Comparison of ENCODE assay signal across 8 mouse cellular contexts in the genomic region with DNA sequence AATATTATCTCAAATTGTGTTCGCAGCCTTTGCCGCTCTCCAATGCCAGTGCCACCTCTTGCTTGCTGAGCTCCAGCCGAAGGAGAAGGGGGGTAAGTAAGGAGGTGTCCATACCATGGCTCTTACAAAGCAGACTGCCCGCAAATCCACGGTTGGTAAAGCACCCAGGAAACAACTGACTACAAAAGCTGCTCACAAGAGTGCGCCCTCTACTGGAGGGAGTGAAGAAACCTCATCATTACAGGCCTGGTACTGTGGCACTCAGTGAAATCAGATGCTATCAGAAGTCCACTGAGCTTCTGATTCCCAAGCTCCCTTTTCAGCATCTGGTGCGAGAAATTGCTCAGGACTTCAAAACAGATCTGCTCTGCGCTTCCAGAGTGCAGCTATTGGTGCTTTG. TPM values are rescaled to one million over a fixed set of nuclear protein-coding genes. Genes with fewer than 3 reads are reported as not detected.
A peak's percentile ranks its signal among the peaks of the same experiment; 100 is the strongest.
DNase-seq lines count a peak whose midpoint lies in the region; ATAC-seq and TF ChIP-seq lines count a peak whose summit lies in the region.

No protein-coding gene starts in this region.

- H3K4me3 ChIP-seq in CH12.LX (replicated peaks in 1 of 3; ENCODE audit: low read depth in 2 of 3, low read length in 2 of 3, poor library complexity in 1 of 3), result no peak overlapping the region
- no peak overlapping the region for H3K4me3 ChIP-seq in midbrain, postnatal 0 days (ENCODE audit: low read depth, low read length)

- peak; percentile 63 to 77 for TF ChIP-seq CTCF in CH12.LX (conservative IDR thresholded peaks at IDR 0.05 in 1 of 2, IDR thresholded peaks at IDR 0.05 in 1 of 2; ENCODE audit: low read depth in 2 of 2, low read length in 2 of 2)
- TF ChIP-seq CTCF in midbrain, postnatal 0 days (IDR thresholded peaks at IDR 0.05), result peak; percentile 65

- H3K36me3 ChIP-seq in CH12.LX (replicated peaks in 1 of 2; ENCODE audit: control insufficient read depth in 1 of 2, insufficient read depth in 1 of 2, low read length in 1 of 2), result peaks cover 3 to 19% of the 10 kb centered on the region in 2 experiments
- no peaks in the 10 kb centered on the region for H3K36me3 ChIP-seq in midbrain, postnatal 0 days (ENCODE audit: insufficient read depth, low read length)

- no peak overlapping the region for H3K9ac ChIP-seq in CH12.LX (ENCODE audit: insufficient read depth, low read depth)
- no peak overlapping the region for H3K9ac ChIP-seq in midbrain, postnatal 0 days (replicated peaks; ENCODE audit: low read length, poor library complexity, severe bottlenecking)

- peak; percentile 11 for TF ChIP-seq RAD21 in CH12.LX (IDR thresholded peaks at IDR 0.05; ENCODE audit: low read depth, low read length)

- H3K27ac ChIP-seq in CH12.LX (ENCODE audit: insufficient read depth, low read depth), result no peak overlapping the region
- no peak overlapping the region for H3K27ac ChIP-seq in midbrain, postnatal 0 days (ENCODE audit: low read depth, low read length)

- no peaks in the 10 kb centered on the region for H3K79me2 ChIP-seq in CH12.LX (replicated peaks; ENCODE audit: control insufficient read depth, extremely low read depth, insufficient read depth, poor library complexity, severe bottlenecking)

- no peak for ATAC-seq in cerebellum, adult (ENCODE audit: insufficient number of reproducible peaks, low FRiP score, low TSS enrichment)
- no peak for ATAC-seq in midbrain, postnatal 0 days (ENCODE audit: low FRiP score)

- WGBS in midbrain, postnatal 0 days, result 56% methylated on average over 8 of the region's 8 CpGs

- in situ Hi-C loops in CH12.LX (cut with MboI; ENCODE audit: low pct_ligation_motif_present, low pct_unique_long_range_greater_than_20kb, low sequenced_read_pairs), result no loop called here

- dilution Hi-C loops in CH12.LX (cut with MboI; ENCODE audit: extremely low pct_ligation_motif_present, extremely low pct_unique_long_range_greater_than_20kb, low sequenced_read_pairs), result no loop called here

- H3K4me1 ChIP-seq in CH12.LX (ENCODE audit: control insufficient read depth in 1 of 2, insufficient read depth in 2 of 2), result peaks cover 0 to 11% of the 10 kb centered on the region in 2 experiments; a peak in 2 of 4 replicates
- no peaks in the 10 kb centered on the region for H3K4me1 ChIP-seq in midbrain, postnatal 0 days (ENCODE audit: insufficient read depth, low read length)

- H3K9me3 ChIP-seq in CH12.LX (replicated peaks; ENCODE audit: low read length), result peaks cover 3% of the 10 kb centered on the region
- H3K9me3 ChIP-seq in midbrain, postnatal 0 days (ENCODE audit: low read length), result no peaks in the 10 kb centered on the region

- H3K27me3 ChIP-seq in CH12.LX (replicated peaks), result no peaks in the 10 kb centered on the region
- H3K27me3 ChIP-seq in midbrain, postnatal 0 days (ENCODE audit: insufficient read depth, low read length), result no peaks in the 10 kb centered on the region

- H3K4me2 ChIP-seq in CH12.LX (ENCODE audit: insufficient read depth, low read depth, poor library complexity, severe bottlenecking), result no peak overlapping the region
- no peak overlapping the region for H3K4me2 ChIP-seq in midbrain, postnatal 0 days (ENCODE audit: low read depth, low read length, poor library complexity, severe bottlenecking)

- peak; percentile 42 for DNase-seq in cerebellum, adult 11 months
- DNase-seq in CH12.LX (ENCODE audit: extremely low read depth), result peak; percentile 70
- DNase-seq in c-Kit-positive CD71-negative TER-119-negative erythroid progenitor cells, embryonic 14.5 days (ENCODE audit: low read depth), result peak; percentile 58
- DNase-seq in gastrocnemius, postnatal 14 days, result peak; percentile 34
- peak; percentile 26 to 45 for DNase-seq in layer of hippocampus, postnatal 14 days (ENCODE audit: low spot score in 2 of 2)
- DNase-seq in midbrain, postnatal 0 days (ENCODE audit: low spot score), result peak; percentile 5
- DNase-seq in testis, postnatal 14 days (ENCODE audit: low spot score), result peak; percentile 43

- TF ChIP-seq EP300 in CH12.LX (IDR thresholded peaks at IDR 0.05; ENCODE audit: low read length), result no peak

- TF ChIP-seq POLR2A in CH12.LX (IDR thresholded peaks at IDR 0.05; ENCODE audit: low read depth, low read length), result no peak

- intact Hi-C loops in gastrocnemius, postnatal 14 days (cut with DNase I; ENCODE audit: low total_unique reads), result no loop called here

TF ChIP-seq in CH12.LX, 34 proteins besides CTCF, POLR2A, EP300 and RAD21:
- no peak for TF ChIP-seq ELF1 (IDR thresholded peaks at IDR 0.05; ENCODE audit: low read depth, low read length)
- TF ChIP-seq ZMIZ1 (IDR thresholded peaks at IDR 0.05; ENCODE audit: low read depth, low read length), result no peak
- TF ChIP-seq CHD1 (IDR thresholded peaks at IDR 0.05; ENCODE audit: low read depth, low read length), result no peak
- TF ChIP-seq SMC3 (IDR thresholded peaks at IDR 0.05; ENCODE audit: low read depth, low read length), result peak; percentile 47
- no peak for TF ChIP-seq TCF12 (IDR thresholded peaks at IDR 0.05; ENCODE audit: low read depth, low read length)
- TF ChIP-seq HCFC1 (IDR thresholded peaks at IDR 0.05; ENCODE audit: low read depth, low read length), result no peak
- TF ChIP-seq ZC3H11A (IDR thresholded peaks at IDR 0.05; ENCODE audit: low read depth, low read length), result no peak

RNA-seq across cellular contexts. Expression of a gene that starts 15.3 kb away (rescaled TPM):
- total RNA-seq in CH12.LX (2012; rRNA removed) (10.0 and 11.1 TPM in 2 replicates), CH12.LX (2014; rRNA removed) (2.5 and 4.2 TPM in 2 replicates)
- polyA plus RNA-seq in CH12.LX (2012; ENCODE audit: insufficient read length, low read depth), result 16.3 and 21.4 TPM in 2 replicates
- total RNA-seq in gastrocnemius, postnatal 14 days (2021), result 10 to 100 TPM; 52.1 to 70.5 TPM
- 100 to 1,000 TPM; 100 to 104 TPM for total RNA-seq in layer of hippocampus, postnatal 14 days (2021)
- 95.8 and 97.4 TPM in 2 replicates for total RNA-seq in midbrain, postnatal 0 days (2014; rRNA removed)
- polyA plus RNA-seq in midbrain, postnatal 0 days (2015; fragmentation: Nextera tagmentation; extraction: Ambion mirVana), result 27.1 and 30.3 TPM in 2 replicates

RNA-seq across cellular contexts. Expression of a gene that starts 58.7 kb away (rescaled TPM):
- 16.8 and 17.3 TPM in 2 replicates for total RNA-seq in CH12.LX (2012; rRNA removed)
- 14.4 and 15.9 TPM in 2 replicates for total RNA-seq in CH12.LX (2014; rRNA removed)
- 20.8 and 24.7 TPM in 2 replicates for polyA plus RNA-seq in CH12.LX (2012; ENCODE audit: insufficient read length, low read depth)
- total RNA-seq in gastrocnemius, postnatal 14 days (2021), result 10 to 100 TPM; 12.0 to 14.1 TPM
- 10 to 100 TPM; 20.1 to 20.7 TPM for total RNA-seq in layer of hippocampus, postnatal 14 days (2021)
- 6.5 and 7.2 TPM in 2 replicates for total RNA-seq in midbrain, postnatal 0 days (2014; rRNA removed)
- 10.5 and 10.9 TPM in 2 replicates for polyA plus RNA-seq in midbrain, postnatal 0 days (2015; fragmentation: Nextera tagmentation; extraction: Ambion mirVana)

Comparison
In these comparisons a context has a peak if more than half of its experiments do, and no peak if none do; other contexts are left out.
1. DNase-seq: peak in every context shown above with its lines; median percentile 70 in CH12.LX; 58 in c-Kit-positive CD71-negative TER-119-negative erythroid progenitor cells, embryonic 14.5 days; 43 in testis, postnatal 14 days; 42 in cerebellum, adult 11 months; 36 in layer of hippocampus, postnatal 14 days; 34 in gastrocnemius, postnatal 14 days; 5 in midbrain, postnatal 0 days.